Mouse (Mus musculus): ENCODE measurements around the gene Nicn1.
"Not testable (repeated sequence)": the region's sequence is repeated elsewhere in the genome, so short reads cannot be mapped to it uniquely, and the experiment has no call there.

Nicn1 gene

DNA sequence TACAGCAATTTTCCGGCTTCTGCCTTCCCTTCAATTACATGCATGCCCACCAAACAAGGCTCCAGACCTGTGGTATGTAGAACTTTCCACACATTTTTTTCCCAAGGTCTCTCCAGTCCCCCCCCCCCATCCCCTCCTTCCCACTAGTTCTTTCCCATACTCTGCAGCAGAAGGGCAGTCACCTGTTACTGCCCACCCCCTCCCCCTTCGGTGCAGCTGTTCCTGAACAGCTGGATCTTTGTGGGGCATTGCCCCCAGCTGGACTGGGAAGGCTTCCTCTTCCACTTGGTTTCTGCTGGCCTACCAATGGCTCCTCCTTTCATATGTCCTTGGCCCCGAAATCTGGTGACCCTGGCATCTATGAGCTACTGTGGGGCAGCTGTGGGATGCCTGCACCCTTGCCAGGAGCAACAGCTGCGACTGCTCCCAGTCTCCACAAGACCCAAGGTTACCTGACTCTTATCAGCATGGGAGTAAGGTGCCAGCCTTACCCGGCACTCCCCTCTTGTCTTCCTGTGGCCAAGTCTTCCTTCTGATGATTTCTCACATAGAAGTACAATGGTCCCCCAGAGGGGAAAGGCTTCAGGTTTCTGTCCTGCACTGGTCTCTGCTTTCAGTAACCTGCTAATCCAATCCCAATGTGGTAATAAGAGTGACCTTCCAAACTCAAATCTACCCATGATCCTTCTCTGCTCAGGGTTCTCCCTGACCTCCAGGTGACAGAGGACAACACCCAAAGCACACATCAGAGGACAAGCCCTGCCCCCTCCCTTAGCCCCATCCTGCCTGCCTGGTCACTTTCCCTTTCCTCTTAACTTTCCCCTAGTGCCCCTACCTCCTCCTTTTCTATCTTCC is 15.5 kb upstream of the Nicn1 start:
- in situ Hi-C loops (cut with MboI; ENCODE audit: low pct_unique_long_range_greater_than_20kb in 1 of 2, low sequenced_read_pairs in 2 of 2, unreplicated experiment in 1 of 2) = loop anchor here in 1 of 2 experiments (5.0 to 10.0 kb wide), 2 partner anchors 72 to 140 kb away; no protein-coding TSS in a partner anchor

DNA sequence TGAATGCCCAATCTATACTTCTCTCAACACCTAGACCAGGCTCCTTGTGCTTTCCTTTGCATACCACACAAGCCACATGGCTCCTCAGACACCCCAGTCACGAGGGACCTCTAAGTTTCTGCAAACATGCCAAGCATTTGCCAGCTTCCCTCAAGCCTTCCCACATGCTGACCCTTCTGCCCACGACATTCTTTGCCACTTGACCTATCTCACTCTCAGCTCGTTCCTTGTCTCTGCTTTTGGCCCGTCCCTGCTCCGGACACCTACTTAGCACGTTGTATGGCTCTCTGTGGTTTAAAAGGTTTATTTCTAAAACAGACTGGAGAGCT is 14.9 kb upstream of the Nicn1 start:
- in situ Hi-C loops (cut with MboI; ENCODE audit: low pct_unique_long_range_greater_than_20kb in 1 of 2, low sequenced_read_pairs in 2 of 2, unreplicated experiment in 1 of 2) = loop anchor here in 1 of 2 experiments (5.0 to 10.0 kb wide), 2 partner anchors 73 to 140 kb away; no protein-coding TSS in a partner anchor

DNA sequence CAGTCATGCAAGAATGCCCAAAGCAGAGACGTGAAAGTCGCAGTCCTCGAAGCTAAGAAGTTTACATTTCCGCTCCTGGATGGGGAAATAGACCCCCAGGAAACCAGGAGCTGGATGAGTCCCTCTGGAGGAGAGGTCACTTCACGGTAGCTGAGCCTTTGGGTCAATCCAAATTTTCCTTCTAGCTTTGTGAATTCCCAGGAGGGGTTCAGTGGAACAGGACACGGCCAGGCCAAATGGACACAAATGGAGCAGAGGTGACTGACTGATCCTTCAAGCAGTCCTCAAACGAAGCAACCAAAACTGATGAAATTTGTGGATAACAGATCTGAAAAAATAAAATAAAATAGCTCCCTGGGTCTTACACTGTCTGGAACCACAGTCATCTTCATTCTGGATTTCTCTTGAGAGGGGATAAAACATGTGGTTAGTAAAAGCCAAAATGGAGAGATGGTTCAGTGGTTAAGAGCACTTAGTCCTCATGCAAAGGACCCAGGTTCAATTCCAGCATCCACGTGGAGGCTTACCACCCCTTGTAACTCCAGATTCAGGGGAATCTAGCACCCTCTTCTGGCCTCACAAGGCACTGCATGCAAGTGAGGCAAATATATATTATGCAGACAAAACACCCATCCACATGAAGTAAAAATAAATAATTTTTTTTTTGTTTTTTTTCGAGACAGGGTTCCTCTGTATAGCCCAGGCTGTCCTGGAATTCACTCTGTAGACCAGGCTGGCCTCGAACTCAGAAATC is 11.4 kb upstream of the Nicn1 start:
- in situ Hi-C loops (cut with MboI; ENCODE audit: low pct_unique_long_range_greater_than_20kb in 1 of 2, low sequenced_read_pairs in 2 of 2, unreplicated experiment in 1 of 2) = loop anchor here in 1 of 2 experiments (5.0 to 10.0 kb wide), 2 partner anchors 77 to 144 kb away; no protein-coding TSS in a partner anchor

DNA sequence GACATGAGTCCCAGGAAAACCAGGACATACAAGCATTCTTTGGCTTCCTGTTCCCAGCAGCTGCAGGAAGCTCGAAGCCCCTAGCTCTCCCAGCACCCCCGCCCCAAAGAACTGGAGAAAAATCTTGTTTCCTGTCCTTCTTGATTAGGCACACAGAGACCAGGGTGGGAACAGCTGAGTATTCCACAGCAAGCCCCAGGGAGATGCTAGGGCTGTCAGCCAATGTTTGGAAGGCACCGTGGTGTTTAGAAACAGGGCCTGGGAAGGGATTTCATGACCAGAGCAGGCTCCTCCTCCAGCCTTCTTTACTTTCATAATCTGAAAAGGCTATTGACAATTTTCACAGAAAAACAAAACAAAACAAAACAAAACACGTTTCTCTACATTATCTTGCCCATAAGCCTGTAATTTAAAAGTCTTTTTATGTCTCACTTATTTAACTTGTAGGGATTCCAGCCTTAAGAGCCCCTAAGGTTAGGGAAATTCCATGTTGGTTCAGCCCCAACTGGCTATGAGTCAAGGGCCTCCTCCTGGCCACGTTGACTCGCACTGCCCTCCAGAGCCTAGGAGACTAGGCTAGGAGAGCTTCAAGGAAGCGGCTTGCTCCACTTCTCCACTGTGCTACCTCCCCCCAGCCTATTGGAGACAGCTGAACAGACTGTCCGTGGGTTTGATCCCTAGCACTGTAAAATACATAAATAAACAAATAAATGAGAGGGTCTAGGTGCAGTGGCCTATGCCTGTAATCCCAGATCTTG is 10.0 kb upstream of the Nicn1 start:
- in situ Hi-C loops (cut with MboI; ENCODE audit: low pct_unique_long_range_greater_than_20kb in 1 of 2, low sequenced_read_pairs in 2 of 2, unreplicated experiment in 1 of 2) = no loop called here

DNA sequence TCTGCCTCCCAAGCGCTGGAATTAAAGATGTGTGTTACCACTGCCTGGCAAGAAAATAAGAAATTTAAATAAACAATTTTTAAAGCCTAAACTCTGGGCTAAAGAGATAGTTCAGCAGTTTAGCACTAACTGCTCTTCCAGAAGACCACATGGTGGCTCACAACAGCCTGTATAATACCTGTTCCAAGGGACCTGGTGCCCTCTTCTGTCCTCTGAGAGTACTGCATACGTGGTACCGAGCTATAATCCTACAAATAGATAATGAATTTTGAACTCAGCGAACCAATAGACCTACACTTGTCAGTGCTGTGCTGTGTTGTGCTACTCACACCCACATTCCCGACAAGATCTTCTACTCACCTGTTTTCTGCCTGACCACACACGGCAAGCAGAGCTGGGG is 5.8 kb upstream of the Nicn1 start:
- in situ Hi-C loops (cut with MboI; ENCODE audit: low pct_unique_long_range_greater_than_20kb in 1 of 2, low sequenced_read_pairs in 2 of 2, unreplicated experiment in 1 of 2) = no loop called here

DNA sequence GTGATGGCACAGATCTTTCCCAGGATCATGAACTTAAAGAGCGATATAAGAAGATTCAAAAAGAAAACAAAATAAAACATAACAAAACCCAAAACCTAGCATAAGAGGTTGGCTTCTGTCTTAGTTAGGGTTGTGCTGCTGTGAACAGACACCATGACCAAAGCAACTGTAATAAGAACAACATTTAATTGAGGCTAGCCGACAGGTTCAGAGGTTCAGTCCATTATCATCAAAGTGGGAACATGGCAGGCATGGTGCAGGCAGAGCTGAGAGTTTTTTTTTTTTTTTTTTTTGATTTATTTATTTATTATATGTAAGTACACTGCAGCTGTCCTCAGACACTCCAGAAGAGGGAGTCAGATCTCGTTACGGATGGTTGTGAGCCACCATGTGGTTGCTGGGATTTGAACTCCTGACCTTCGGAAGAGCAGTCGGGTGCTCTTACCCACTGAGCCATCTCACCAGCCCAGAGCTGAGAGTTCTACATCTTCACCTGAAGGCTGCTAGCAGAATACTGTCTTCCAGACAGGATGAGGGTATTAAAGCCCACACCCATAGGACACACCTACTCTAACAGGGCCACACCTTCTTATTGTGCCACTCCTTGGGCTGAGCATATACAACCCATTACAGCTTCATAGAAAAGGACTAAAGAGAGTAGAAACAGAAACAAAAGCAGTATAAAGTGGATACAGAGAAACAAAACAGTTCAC is 2.5 kb upstream of the Nicn1 start:
- in situ Hi-C loops (cut with MboI; ENCODE audit: low pct_unique_long_range_greater_than_20kb in 1 of 2, low sequenced_read_pairs in 2 of 2, unreplicated experiment in 1 of 2) = not testable (repeated sequence)

DNA sequence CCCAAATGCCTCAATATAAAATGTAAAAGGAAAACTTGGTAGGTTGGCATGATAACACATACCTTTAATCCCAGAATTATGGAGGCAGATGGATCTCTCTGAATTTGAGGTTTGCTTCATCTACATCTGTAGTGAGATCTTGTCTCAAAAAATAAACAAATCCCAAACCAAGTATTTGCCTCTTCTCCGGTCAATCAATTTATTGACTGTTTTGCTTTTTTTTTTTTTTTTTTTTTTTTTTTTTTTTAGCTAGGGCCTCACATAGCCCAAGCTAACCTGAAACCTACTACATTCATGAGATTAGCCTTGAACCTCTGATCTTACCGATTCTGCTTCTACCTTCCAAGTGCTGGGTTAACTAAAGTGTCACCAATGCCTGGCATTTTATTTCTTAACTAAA is 882 bp upstream of the Nicn1 start:
- in situ Hi-C loops (cut with MboI; ENCODE audit: low pct_unique_long_range_greater_than_20kb in 1 of 2, low sequenced_read_pairs in 2 of 2, unreplicated experiment in 1 of 2) = no loop called here

DNA sequence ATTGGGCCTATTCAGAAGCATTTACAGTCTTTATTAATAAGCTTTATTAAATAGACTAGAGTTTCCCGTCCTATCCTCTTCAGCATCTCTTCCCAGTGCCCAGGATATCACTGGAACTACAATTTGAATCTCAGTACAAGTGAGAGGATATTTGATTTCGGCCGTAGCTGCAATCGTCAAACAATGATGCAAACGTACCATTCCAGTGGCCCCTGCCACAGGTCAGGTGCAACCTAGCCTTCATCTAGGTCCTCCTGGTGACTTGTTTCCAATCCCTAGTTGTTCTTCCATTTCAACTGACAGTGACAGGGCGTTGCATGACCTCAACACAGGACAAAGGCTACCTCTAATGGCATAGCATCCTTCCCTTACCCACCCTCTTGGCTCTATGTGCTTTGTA is 544 bp downstream of the Nicn1 start:
- in situ Hi-C loops (cut with MboI; ENCODE audit: low pct_unique_long_range_greater_than_20kb in 1 of 2, low sequenced_read_pairs in 2 of 2, unreplicated experiment in 1 of 2) = no loop called here

DNA sequence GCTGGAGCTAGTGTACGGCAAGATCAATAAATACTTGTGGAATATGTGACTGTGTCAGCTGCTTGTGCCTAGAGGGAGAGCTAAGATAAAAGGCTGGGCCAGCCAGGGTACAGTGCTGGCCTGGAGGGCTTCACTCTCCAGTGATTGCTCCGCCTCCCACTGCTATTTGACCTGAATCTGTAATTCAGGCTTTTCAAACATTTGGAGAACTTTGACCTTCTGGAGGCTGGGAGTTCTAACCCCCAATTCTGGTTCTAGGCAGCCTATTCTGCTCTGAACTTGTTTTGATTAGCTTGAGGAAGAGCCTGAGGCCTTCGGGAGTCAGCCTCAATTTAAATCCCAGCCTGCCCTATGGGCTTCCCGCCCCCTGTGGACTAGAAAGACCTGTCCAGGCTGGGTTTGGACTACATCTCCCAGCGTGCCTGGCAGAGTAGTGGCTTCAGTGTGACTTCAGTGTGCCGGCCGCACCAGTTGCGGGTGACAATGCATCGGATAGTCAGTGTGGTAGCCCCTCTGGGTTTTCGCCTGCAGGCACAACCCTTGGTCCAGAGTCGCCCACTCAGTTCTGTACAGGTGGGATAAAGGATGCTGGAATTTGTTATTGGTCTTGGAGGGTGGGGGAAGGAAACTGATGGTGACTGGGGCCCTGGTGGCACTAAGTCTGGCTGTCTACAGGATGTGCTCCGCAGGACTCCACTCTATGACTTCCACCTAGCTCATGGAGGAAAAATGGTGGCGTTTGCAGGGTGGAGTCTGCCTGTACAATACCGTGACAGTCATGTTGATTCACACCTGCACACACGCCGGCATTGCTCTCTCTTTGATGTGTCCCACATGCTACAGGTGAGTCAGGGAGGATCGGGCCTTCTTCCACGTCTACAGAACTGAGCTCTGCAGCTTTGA is 6.5 kb downstream of the Nicn1 start, which contains the start of gene Amt:
TSS of gene Amt (plus strand) at position 401 of the 903 bp plus-strand sequence.
- in situ Hi-C loops (cut with MboI; ENCODE audit: low pct_unique_long_range_greater_than_20kb in 1 of 2, low sequenced_read_pairs in 2 of 2, unreplicated experiment in 1 of 2) = no loop called here

DNA sequence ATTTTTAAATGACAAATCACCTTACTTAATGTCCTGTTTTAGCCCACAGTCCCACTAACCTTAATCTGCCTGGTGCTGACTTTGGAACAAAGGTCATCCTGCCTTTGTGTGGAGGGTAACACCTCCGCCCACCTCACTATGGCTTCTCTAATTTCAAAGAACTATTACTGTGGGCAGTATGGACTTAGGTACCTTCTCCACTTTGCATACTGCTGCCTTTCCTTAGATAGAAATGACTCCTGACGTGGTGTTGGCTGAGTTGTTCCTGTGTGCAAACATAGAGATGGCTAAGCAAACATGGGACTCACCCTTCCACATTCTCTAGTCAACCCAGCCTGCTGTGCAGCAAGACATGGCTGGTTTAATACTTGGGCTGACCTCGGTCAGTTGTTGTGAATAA is 11.6 kb downstream of the Nicn1 start:
- in situ Hi-C loops (cut with MboI; ENCODE audit: low pct_unique_long_range_greater_than_20kb in 1 of 2, low sequenced_read_pairs in 2 of 2, unreplicated experiment in 1 of 2) = no loop called here

DNA sequence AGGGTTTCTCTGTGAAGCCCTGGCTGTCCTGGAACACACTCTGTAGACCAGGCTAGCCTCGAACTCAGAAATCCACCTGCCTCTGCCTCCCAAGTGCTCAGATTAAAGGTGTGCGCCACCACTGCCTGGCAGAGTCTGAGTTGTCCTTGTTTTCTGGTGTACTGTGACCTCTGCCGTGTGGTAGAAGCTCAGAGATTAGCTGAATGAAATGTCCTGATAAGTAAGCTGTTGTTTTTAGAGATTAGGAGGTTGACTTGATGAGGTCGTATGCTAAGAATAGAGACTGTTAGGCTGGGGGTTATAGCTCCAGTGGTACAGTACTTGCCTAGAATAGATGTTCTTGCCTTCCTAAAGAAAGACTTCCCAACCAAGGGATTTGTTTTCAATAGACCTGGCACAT is 14.5 kb downstream of the Nicn1 start:
- in situ Hi-C loops (cut with MboI; ENCODE audit: low pct_unique_long_range_greater_than_20kb in 1 of 2, low sequenced_read_pairs in 2 of 2, unreplicated experiment in 1 of 2) = no loop called here

DNA sequence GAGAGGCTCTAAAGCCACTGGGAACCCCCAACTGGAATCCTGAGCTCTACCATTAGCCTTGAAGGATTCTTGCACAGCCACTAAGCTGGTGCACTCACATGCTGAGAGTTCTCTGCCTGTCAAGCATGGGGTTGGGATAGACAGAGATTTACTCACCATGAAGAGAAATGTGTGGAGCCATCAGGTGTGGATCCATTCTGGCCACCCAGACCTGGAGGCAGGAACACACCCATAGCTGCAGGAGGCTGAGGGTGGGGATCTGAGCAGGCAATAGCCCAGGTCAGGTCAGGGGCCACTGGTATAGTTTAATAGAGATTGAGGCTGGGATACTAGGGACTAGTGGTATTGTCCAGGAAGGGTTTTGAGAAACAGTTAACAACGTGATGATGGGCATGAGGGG is 14.9 kb downstream of the Nicn1 start:
- in situ Hi-C loops (cut with MboI; ENCODE audit: low pct_unique_long_range_greater_than_20kb in 1 of 2, low sequenced_read_pairs in 2 of 2, unreplicated experiment in 1 of 2) = no loop called here

DNA sequence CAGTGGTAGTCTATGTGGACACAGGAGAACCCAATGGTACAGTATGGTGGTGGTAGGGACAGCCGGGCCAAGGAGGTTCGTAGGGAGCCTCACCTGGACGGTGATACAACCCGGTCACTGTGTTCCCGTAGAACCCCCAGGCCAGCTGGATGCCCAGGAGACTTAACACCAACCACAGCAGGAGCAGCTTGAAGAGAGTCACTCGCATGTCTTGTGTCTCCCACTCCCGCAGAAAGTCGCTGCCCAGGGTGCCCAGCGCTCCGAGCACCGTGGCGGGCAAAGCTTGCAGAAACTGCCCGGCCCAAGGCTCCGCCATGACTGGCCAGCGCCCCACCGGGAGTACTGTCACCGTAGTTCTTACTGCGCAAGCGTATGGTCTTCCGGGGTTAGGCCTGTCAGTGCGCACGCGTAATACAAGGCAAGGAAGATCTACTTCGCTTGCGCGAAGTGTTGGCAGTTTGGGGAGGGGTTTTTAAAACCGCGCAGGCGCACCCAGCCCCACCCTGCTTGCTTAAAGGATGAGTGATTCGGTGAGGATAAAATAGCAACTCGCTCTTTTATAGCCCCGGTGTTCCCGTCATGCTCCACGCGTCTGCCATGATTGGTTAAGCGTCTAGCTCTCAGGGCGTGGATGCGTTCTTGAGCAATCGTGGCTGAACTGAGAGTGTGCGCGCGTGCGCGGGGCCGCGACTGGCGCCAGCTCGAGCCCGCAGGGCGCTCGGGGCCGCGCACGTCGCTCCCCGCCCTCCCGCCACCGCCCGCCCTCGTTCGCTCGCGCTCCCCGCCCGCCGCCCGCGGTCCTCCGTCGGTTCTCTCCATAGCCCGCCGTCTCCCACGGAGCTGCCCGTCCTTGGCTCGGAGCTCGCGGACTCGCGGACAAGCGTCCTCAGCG is 15.6 kb downstream of the Nicn1 start, which contains the start of the genes Rhoa and Tcta:
TSS of gene Rhoa (plus strand) at position 501 of the 892 bp plus-strand sequence.
TSS of gene Tcta (minus strand) at position 532 of the 892 bp plus-strand sequence.
- in situ Hi-C loops (cut with MboI; ENCODE audit: low pct_unique_long_range_greater_than_20kb in 1 of 2, low sequenced_read_pairs in 2 of 2, unreplicated experiment in 1 of 2) = no loop called here

DNA sequence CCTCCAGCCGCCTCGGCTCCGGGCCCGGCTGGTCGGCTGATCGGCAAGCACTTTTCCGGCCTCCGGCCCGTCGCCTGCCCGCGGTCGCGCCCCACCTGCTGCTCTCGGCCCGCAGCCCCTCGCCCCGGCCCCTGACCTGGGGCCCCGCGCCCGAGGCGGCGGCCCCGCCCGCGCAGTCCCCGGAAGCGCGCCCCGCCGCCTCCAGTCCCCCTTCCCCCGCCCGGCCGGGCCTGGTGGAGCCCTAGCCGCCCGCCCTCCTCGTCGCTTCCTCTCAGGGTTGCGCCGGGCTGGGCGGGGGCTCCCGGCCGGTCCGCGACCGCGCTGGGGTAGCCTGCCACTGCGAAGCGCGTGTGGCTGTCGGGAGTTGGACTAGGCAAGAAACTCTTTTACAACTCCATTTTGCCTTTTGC is 16.3 kb downstream of the Nicn1 start:
- in situ Hi-C loops (cut with MboI; ENCODE audit: low pct_unique_long_range_greater_than_20kb in 1 of 2, low sequenced_read_pairs in 2 of 2, unreplicated experiment in 1 of 2) = no loop called here

DNA sequence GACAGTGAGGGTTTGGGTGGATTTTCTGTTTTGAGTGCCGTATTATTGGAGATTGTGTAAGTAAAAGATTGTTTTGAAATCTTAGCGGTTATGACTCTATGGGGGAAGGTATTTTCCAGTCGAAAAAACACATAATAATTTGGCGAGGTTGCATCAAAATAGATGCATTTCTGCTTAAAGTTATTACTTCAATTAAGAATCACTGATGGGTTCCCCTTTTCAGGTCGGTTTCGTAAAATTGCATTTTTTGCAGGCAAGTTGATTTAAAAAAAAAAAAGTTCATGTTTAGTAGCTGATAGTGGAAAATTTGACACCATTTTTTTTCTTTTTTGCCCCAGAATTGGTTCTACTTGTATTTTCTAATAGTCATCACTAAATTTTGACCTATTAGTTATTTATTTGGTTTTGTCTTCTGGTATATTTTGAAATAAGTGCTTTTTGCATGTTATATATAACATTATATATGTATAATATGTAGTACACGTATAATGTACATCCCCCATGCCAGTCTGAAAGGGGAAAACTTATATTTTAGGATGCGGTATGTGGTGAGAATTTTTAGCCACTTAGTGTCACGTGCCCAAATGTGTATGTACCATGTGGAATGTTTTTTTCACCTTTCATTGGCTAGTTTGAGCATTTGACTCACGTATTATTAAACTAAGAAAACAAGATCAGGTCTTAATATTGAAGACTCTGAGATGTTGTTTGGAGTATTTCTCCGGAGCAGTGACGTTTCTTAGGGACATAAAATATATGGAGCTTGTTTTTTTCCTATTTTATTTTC is 17.0 kb downstream of the Nicn1 start:
- in situ Hi-C loops (cut with MboI; ENCODE audit: low pct_unique_long_range_greater_than_20kb in 1 of 2, low sequenced_read_pairs in 2 of 2, unreplicated experiment in 1 of 2) = no loop called here

DNA sequence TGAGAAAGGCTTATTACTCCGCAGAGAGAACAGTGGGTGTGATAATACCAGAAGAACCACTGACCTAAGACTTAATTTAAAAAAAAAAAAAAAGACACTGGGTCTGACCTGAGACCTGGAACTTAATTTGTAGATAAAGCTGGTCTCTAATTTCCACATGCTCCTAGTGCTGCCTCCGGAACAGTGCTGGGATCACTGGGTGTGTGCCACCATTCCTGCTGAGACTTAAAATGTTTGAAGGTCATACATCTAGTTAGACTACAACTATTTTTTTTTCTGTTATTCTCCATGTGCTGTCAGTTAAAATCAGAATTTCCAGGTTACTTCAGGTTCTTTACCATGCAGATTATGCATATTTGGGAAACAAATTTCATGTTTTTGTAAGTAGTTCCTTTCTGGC is 17.9 kb downstream of the Nicn1 start:
- in situ Hi-C loops (cut with MboI; ENCODE audit: low pct_unique_long_range_greater_than_20kb in 1 of 2, low sequenced_read_pairs in 2 of 2, unreplicated experiment in 1 of 2) = no loop called here

Data from mouse embryonic stem cell (cell line).